Mouse (Mus musculus) kidney, postnatal 14 days (tissue): ENCODE measurements at regions not wholly inside any gene's neighbourhood (a gene's known extent, or its start where the extent isn't known, plus 50 kb on each side); places are given as distances from the start of the nearest gene placed in this dataset.

Experiments
- DNase-seq: peaks from one replicate; pipeline ENCODE4 v3.0.0; 2022; ENCODE audit warnings: mixed read lengths

GRCm38 (mm10) chr14:78438064-78438677 lies 98.4 kb downstream of the Akap11 start:
- no peak for DNase-seq

GRCm38 (mm10) chr14:78436586-78436985 lies 100.0 kb downstream of the Akap11 start:
- no peak for DNase-seq

DNA sequence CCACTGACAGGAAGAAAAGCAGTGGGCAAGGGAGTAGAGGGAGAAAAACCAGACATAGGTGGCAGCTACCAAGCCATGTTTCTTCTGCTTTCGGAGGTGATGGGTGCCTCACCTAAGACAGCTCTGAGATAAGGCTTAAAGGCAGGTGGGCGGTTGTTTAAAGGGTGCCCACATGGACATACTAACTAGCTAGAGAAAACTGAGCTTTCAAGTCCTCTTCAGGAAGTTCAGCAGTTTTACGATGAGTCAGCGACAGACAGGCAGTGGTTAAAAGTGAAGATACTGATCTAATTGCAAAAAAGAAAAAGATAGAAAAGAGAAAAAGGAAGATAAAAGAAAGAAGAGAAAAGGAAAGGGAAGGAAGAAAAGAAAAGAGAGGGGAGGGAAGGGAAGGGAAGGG lies 100.6 kb downstream of the Akap11 start:
- DNase-seq: no peak

DNA sequence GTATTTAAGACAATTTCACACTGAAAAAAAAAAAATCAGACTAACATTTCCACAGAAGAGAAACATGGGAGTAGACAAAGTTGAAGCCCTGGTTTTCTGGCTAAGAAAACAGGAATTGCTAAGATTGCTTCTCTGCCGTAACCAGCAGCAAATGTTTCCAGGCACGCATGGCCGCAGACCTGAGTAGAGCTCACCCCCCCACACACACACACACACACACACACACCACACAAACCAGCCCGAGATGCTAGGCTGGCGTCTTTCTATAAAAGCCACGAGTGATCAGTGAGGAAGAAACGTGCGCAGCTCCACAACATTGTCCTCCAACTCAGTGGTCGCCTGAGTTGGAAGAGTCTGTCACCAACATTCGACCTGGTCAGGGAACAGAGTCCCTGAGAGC lies 101.0 kb downstream of the Akap11 start:
- no peak for DNase-seq

GRCm38 (mm10) chr14:78434753-78435152 lies 101.9 kb downstream of the Akap11 start:
- DNase-seq: no peak

DNA sequence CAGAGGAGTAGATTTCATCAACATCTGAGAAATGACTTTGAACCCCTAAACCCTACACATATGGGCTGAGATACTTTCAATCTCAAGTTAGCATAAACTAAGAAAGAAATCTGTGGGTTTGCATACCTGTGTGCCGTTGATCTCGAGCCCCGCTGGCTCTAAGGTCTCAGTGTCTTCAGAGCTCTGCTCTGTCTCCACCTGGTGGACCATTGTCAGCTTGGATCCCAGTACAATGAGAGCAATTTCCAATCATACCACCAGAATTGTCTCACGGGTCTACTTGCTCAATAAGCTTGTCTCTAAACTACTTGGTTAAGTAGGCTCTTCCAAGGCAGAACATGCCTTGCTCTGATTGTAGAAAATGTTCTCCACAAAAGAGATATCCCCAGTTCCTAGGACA lies 102.5 kb downstream of the Akap11 start:
- DNase-seq: no peak

- no peak for DNase-seq
Observed at GRCm38 (mm10) chr14:78432471-78432870, 104.1 kb downstream of the Akap11 start.

GRCm38 (mm10) chr14:78431931-78432330 lies 104.7 kb downstream of the Akap11 start:
- no peak for DNase-seq

GRCm38 (mm10) chr14:78431406-78431805 lies 105.2 kb downstream of the Akap11 start:
- no peak for DNase-seq

- peak; percentile 17 for DNase-seq
Observed at GRCm38 (mm10) chr14:78428233-78429019, 108.2 kb downstream of the Akap11 start.

DNA sequence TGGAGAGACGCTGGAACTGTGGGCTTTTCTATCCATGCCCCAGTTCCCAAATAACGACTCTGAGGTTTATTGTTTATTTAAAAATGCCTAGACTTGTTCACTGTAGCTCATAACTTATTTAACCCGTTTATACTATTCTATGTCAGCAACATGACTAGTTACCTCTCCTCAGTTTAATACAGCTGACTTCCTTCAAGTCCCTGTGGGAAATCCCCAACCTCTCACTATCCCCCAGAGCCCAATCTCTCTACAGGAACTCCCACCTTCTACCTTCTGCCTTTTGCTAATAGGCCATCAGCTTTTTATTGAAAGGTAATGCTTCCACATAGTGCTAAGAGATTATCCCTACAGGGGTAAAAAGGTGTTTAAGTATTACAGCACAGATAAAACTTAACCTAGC lies 109.5 kb downstream of the Akap11 start:
- DNase-seq: no peak

DNA sequence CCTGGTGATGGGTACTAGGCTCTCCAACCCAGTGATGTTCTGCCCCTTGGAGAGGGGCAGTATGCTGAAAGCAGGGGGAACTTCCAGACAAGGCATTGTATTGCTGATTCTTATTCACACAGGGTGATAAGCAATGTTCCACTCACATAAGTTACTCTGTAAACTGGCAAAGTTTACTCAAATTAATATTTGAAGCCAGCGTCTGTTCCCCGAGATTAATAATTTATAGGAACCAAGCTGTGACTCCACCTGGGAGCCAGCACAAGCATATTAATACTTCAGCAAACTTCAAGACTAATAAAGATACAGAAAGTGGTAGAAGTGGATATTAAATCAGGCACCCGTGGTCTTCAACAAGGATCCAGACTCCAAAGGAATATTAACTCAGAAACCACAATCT lies 114.0 kb downstream of the Akap11 start:
- no peak for DNase-seq

GRCm38 (mm10) chr14:78420966-78421365 lies 113.1 kb upstream of the Tnfsf11 start:
- DNase-seq: no peak

- no peak for DNase-seq
Observed at GRCm38 (mm10) chr14:78420176-78420575, 112.3 kb upstream of the Tnfsf11 start.

GRCm38 (mm10) chr14:78405568-78405967 lies 97.7 kb upstream of the Tnfsf11 start:
- peak; percentile 13 for DNase-seq

DNA sequence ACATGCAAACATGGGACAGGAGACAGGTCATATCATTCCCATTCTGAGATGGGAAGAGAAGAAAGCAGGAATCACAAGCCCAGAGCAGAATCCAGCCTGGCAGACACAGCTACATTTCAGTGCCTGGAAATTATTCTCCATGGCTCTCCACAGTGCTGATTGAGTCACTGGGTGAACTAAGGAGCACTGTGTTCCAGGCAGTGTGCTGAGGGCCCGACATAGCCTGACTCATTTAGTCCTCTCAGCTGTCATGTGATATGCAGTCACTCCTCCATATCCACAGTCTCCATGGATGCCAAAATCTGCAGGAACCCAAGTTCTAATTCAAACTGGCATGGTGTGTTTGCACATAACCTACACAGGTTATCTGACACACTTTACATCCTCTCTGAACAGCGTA lies 90.1 kb upstream of the Tnfsf11 start:
- no peak for DNase-seq

GRCm38 (mm10) chr14:78395631-78396030 lies 87.8 kb upstream of the Tnfsf11 start:
- DNase-seq: no peak

DNA sequence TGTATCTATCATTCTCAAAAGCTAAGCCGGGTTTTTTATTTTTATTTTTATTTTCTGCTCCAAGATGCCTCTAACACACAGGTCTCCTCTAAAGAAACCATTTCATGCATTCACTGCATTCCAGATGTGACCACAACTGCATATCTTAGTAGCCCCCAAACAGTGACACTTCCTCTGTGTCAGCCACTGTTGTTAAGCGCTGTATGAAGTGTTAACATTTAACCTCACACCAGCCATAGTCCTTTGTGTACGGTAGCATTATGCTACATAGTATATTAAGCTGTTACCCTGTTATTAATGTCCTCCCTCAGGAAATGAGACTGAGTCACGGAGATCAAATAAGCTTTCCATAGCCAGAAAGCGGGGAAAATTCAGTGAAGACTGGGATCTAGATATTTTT lies 79.2 kb upstream of the Tnfsf11 start:
- no peak for DNase-seq

DNA sequence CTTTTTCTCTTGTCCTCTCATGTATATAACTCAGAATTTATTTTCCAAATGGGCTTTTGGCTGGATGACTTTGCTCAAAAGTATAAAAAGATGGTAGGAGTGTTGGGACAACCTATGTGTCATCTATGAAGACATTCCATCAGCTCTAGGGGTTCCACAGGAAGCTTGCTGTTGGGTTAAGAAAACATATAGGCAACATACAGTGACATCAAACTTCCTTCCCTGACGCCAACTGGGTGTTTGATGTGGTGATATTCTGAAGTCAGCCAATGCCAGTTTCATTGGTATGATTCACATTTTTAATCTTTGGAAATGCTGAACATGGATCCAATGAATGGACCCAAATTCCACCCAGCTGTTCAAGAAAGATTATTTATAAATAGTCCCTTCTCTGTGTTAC lies 76.5 kb upstream of the Tnfsf11 start:
- DNase-seq: no peak

- peak; percentile 94 for DNase-seq
Observed at GRCm38 (mm10) chr14:78383256-78383709, 75.4 kb upstream of the Tnfsf11 start.

DNA sequence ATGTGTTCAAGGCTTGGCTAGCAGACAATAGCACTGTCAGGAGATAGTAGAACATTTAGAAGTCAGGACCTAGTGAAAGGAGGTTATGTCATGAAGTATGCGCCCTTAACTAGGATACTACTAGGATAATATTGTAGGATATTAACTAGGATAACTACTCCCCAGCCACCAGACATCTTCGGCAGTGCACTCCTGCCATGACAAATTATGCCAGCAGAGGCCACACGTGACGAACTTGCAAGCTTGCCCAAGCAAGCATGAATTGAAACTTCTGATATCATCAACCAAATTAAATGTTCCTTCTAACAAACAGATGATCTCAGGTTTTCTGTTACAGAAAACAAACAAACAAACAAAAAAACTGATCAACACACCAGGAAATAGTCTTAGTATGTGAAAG lies 72.2 kb upstream of the Tnfsf11 start:
- no peak for DNase-seq

DNA sequence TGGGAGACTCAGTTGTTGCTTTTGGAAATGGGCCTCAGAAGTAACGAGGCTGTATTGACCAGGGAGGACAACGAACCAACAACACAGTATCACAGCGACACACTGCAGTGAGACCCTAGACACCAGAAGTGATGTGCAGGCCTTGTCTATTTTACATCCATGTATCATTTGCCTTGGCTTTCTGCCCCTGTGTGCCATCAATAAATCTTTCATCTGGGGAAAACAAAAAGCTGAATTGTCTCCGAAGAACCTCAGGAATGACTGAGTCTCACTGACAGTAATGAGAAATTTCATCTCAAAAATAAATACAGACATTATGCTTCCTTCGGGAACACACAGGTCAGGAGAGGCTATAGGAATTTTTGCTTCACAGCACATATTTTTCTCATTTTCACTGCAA lies 68.7 kb upstream of the Tnfsf11 start:
- DNase-seq: no peak

- no peak for DNase-seq
Observed at GRCm38 (mm10) chr14:78375746-78376495, 68.1 kb upstream of the Tnfsf11 start.

- DNase-seq: no peak
Observed at GRCm38 (mm10) chr14:78372102-78372501, 64.3 kb upstream of the Tnfsf11 start.
